Mouse (Mus musculus) right cerebral cortex, postnatal 25 days (tissue): ENCODE measurements around the gene Ccdc107.
A peak's percentile ranks its signal among the peaks of the same experiment; 100 is the strongest.

Experiments used
- DNase-seq: peaks from one replicate; pipeline ENCODE4 v3.0.0; 2022

The Ccdc107 gene

GRCm38 (mm10) chr4:43515764-43516708, 23.3 kb downstream of the Ccdc107 start:
- no peak for DNase-seq

- DNase-seq, result no peak
Observed at GRCm38 (mm10) chr4:43519551-43519950, 26.9 kb downstream of the Ccdc107 start.

- DNase-seq, result peak; percentile 83
Observed at GRCm38 (mm10) chr4:43519956-43520355, 27.3 kb downstream of the Ccdc107 start.

GRCm38 (mm10) chr4:43527880-43528279, 35.2 kb downstream of the Ccdc107 start:
- DNase-seq, result no peak

- DNase-seq, result no peak
Observed at GRCm38 (mm10) chr4:43528487-43528886, 35.8 kb downstream of the Ccdc107 start.

GRCm38 (mm10) chr4:43530081-43530501, 37.4 kb downstream of the Ccdc107 start:
- DNase-seq, result no peak

- DNase-seq, result peak; percentile 52
Observed at GRCm38 (mm10) chr4:43530581-43530980, 37.9 kb downstream of the Ccdc107 start.

- DNase-seq, result no peak
Observed at GRCm38 (mm10) chr4:43533270-43533669, 40.6 kb downstream of the Ccdc107 start.

- no peak for DNase-seq
Observed at GRCm38 (mm10) chr4:43535628-43536027, 42.9 kb downstream of the Ccdc107 start.

- DNase-seq, result no peak
Observed at GRCm38 (mm10) chr4:43536031-43536430, 43.3 kb downstream of the Ccdc107 start.

GRCm38 (mm10) chr4:43542044-43542443, 49.3 kb downstream of the Ccdc107 start:
- no peak for DNase-seq
